Mouse (Mus musculus) neural tube, embryonic 15.5 days (tissue): Measurements from ENCODE around the gene Cbx2. TPM values are rescaled to one million over a fixed set of nuclear protein-coding genes. Genes with fewer than 3 reads are reported as not detected.

ENCODE experiments used
- ATAC-seq: fragments of 200-750 bp; cut with Nextera tagmentation; 2 replicates; pipeline ENCODE4 v1.8.0; 2017; ENCODE audit warnings: mild to moderate bottlenecking, moderate TSS enrichment, moderate library complexity; ENCODE audit not compliant: low FRiP score
- H3K27ac ChIP-seq: fragments of 300-500 bp; sonication (generic); replicated peaks from 2 replicates; pipeline ENCODE4 v1.5.1; 2015; ENCODE audit warnings: mild to moderate bottlenecking, inconsistent platforms
- H3K27me3 ChIP-seq: fragments of 300-500 bp; sonication (generic); replicated peaks from 2 replicates; pipeline ENCODE4 v1.6.1; 2015; ENCODE audit warnings: inconsistent platforms
- H3K36me3 ChIP-seq: fragments of 300-500 bp; sonication (generic); 2 replicates; pipeline ENCODE4 v1.6.1; 2015; ENCODE audit warnings: inconsistent platforms
- H3K4me1 ChIP-seq: fragments of 300-500 bp; sonication (generic); 2 replicates; pipeline ENCODE4 v1.6.1; 2015; ENCODE audit warnings: inconsistent platforms
- H3K4me2 ChIP-seq: fragments of 300-500 bp; sonication (generic); 2 replicates; pipeline ENCODE4 v1.6.1; 2015; ENCODE audit warnings: inconsistent platforms, mild to moderate bottlenecking, moderate library complexity
- H3K4me3 ChIP-seq: fragments of 300-500 bp; sonication (generic); replicated peaks from 2 replicates; pipeline ENCODE4 v1.5.1; 2015; ENCODE audit warnings: mild to moderate bottlenecking, inconsistent platforms
- H3K9ac ChIP-seq: fragments of 300-500 bp; sonication (generic); replicated peaks from 2 replicates; pipeline ENCODE4 v1.6.1; 2015; ENCODE audit warnings: mild to moderate bottlenecking, inconsistent platforms
- H3K9me3 ChIP-seq: fragments of 300-500 bp; sonication (generic); replicated peaks from 2 replicates; pipeline ENCODE4 v1.6.1; 2016; ENCODE audit warnings: inconsistent platforms
- WGBS: fragments of 180-500 bp; shearing (Covaris S2); methylation state at CpG from one replicate; pipeline ENCODE4 v1.1.7; 2015; ENCODE audit warnings: mixed read lengths; 5-methylcytosine and 5-hydroxymethylcytosine counted together
- polyA plus RNA-seq: library from polyadenylated mRNA; unstranded; fragments of >200 nt; fragmentation: Nextera tagmentation; extraction: Ambion mirVana; gene quantifications from 2 replicates; pipeline ENCODE4 v1.2.1, GENCODE M21; 2015

The Cbx2 gene
- polyA plus RNA-seq = 8.3 and 13.3 TPM in 2 replicates

GRCm38 (mm10) chr11:119022895-119023615, at the start of gene Cbx2:
Cbx2 (plus strand) TSS chr11:119022962.
- H3K9me3 ChIP-seq = no peaks in the 10 kb centered on the region
- under 1% methylated on average over 97 of the region's 99 CpGs for WGBS
- peaks cover 12% of the 10 kb centered on the region for H3K27me3 ChIP-seq
- H3K36me3 ChIP-seq = peaks cover 17% of the 10 kb centered on the region
- H3K27ac ChIP-seq = peak within 1 kb of the TSS; percentile 85
- peak within 1 kb of the TSS; percentile 94 for H3K4me3 ChIP-seq
- ATAC-seq = peak; percentile 95
- peak within 1 kb of the TSS; percentile 91 for H3K9ac ChIP-seq
- H3K4me1 ChIP-seq = peaks cover 44% of the 10 kb centered on the region
- peak within 1 kb of the TSS; percentile 93 for H3K4me2 ChIP-seq

- no peak overlapping the region for H3K4me2 ChIP-seq
- ATAC-seq = no peak
- no peak overlapping the region for H3K9ac ChIP-seq
- H3K27me3 ChIP-seq = no peaks in the 10 kb centered on the region
- H3K9me3 ChIP-seq = no peaks in the 10 kb centered on the region
- no peaks in the 10 kb centered on the region for H3K36me3 ChIP-seq
- no peak overlapping the region for H3K27ac ChIP-seq
- H3K4me3 ChIP-seq = no peak overlapping the region
- 73% methylated on average over 7 of the region's 7 CpGs for WGBS
- peaks cover 23% of the 10 kb centered on the region for H3K4me1 ChIP-seq
Measured at GRCm38 (mm10) chr11:118974340-118974739, 48.4 kb upstream of the Cbx2 start.

- Histone ChIP-seq H3K4me1 (peaks cover 23% of the 10 kb centered on the region), H3K9ac (0 out of 2 replicates have a peak overlapping the region, but pooled peaks have one; percentile 14), H3K27ac (no peak overlapping the region; the same call in 1 of the 2 replicates), H3K4me3 (0 out of 2 replicates have a peak overlapping the region, but pooled peaks have one; percentile 9), H3K27me3 (no peaks in the 10 kb centered on the region), H3K4me2 (peak overlapping the region; percentile 46), H3K9me3 (no peaks in the 10 kb centered on the region), H3K36me3 (no peaks in the 10 kb centered on the region)
- WGBS = 2% methylated on average over 10 of the region's 10 CpGs
- ATAC-seq = no peak
Measured at GRCm38 (mm10) chr11:118975427-118975826, 47.3 kb upstream of the Cbx2 start.

- no peak for ATAC-seq
- H3K36me3 ChIP-seq = no peaks in the 10 kb centered on the region
- 15% methylated on average over 12 of the region's 12 CpGs for WGBS
- no peaks in the 10 kb centered on the region for H3K27me3 ChIP-seq
- peaks cover 23% of the 10 kb centered on the region for H3K4me1 ChIP-seq
- no peaks in the 10 kb centered on the region for H3K9me3 ChIP-seq
- H3K4me3 ChIP-seq = 0 out of 2 replicates have a peak overlapping the region, but pooled peaks have one; percentile 9
- H3K9ac ChIP-seq = 0 out of 2 replicates have a peak overlapping the region, but pooled peaks have one; percentile 14
- H3K4me2 ChIP-seq = peak overlapping the region; percentile 46
- no peak overlapping the region; the same call in 1 of the 2 replicates for H3K27ac ChIP-seq
Measured at GRCm38 (mm10) chr11:118975917-118976316, 46.8 kb upstream of the Cbx2 start.

GRCm38 (mm10) chr11:118980388-118980787, 42.4 kb upstream of the Cbx2 start:
- 74% methylated on average over 2 of the region's 2 CpGs for WGBS
- H3K4me2 ChIP-seq = no peak overlapping the region
- no peak for ATAC-seq

GRCm38 (mm10) chr11:118981012-118981776, 41.6 kb upstream of the Cbx2 start:
- Histone ChIP-seq H3K27me3 (no peaks in the 10 kb centered on the region), H3K9ac (no peak overlapping the region), H3K4me1 (peaks cover 12% of the 10 kb centered on the region; the same call in 1 of the 2 replicates), H3K4me3 (no peak overlapping the region), H3K9me3 (no peaks in the 10 kb centered on the region), H3K36me3 (no peaks in the 10 kb centered on the region), H3K4me2 (no peak overlapping the region), H3K27ac (no peak overlapping the region)
- ATAC-seq = no peak
- 68% methylated on average over 18 of the region's 18 CpGs for WGBS

More at GRCm38 (mm10) chr11:118980388-118980787, 42.4 kb upstream of the Cbx2 start:
- Histone ChIP-seq H3K4me1 (peaks cover 19% of the 10 kb centered on the region), H3K27me3 (no peaks in the 10 kb centered on the region), H3K9ac (no peak overlapping the region), H3K9me3 (no peaks in the 10 kb centered on the region), H3K36me3 (no peaks in the 10 kb centered on the region), H3K4me3 (no peak overlapping the region), H3K27ac (no peak overlapping the region)

GRCm38 (mm10) chr11:118982593-118983113, 40.1 kb upstream of the Cbx2 start:
- Histone ChIP-seq H3K9ac (no peak overlapping the region), H3K27ac (no peak overlapping the region), H3K4me2 (no peak overlapping the region), H3K4me3 (no peak overlapping the region), H3K27me3 (no peaks in the 10 kb centered on the region), H3K4me1 (peaks cover 12% of the 10 kb centered on the region; the same call in 1 of the 2 replicates), H3K9me3 (no peaks in the 10 kb centered on the region), H3K36me3 (no peaks in the 10 kb centered on the region)
- WGBS = 53% methylated on average over 12 of the region's 12 CpGs
- no peak for ATAC-seq

- no peaks in the 10 kb centered on the region for H3K36me3 ChIP-seq
- no peaks in the 10 kb centered on the region for H3K27me3 ChIP-seq
- H3K4me2 ChIP-seq = no peak overlapping the region
- no peak overlapping the region for H3K27ac ChIP-seq
- peaks cover 12% of the 10 kb centered on the region; the same call in 1 of the 2 replicates for H3K4me1 ChIP-seq
- 54% methylated on average over 5 of the region's 5 CpGs for WGBS
- H3K9ac ChIP-seq = no peak overlapping the region
- no peak for ATAC-seq
- no peaks in the 10 kb centered on the region for H3K9me3 ChIP-seq
- no peak overlapping the region for H3K4me3 ChIP-seq
Measured at GRCm38 (mm10) chr11:118985571-118985970, 37.2 kb upstream of the Cbx2 start.

GRCm38 (mm10) chr11:118987999-118988398, 34.8 kb upstream of the Cbx2 start, which contains the start of gene Enpp7:
Enpp7 (plus strand) TSS chr11:118988188.
- Histone ChIP-seq H3K4me2 (no peak within 1 kb of the TSS), H3K36me3 (no peaks in the 10 kb centered on the region), H3K27ac (no peak within 1 kb of the TSS), H3K27me3 (no peaks in the 10 kb centered on the region), H3K9me3 (no peaks in the 10 kb centered on the region), H3K9ac (no peak within 1 kb of the TSS), H3K4me3 (no peak within 1 kb of the TSS), H3K4me1 (peaks cover 9% of the 10 kb centered on the region; the same call in 1 of the 2 replicates)
- WGBS = 94% methylated on average over 10 of the region's 10 CpGs
- ATAC-seq = no peak

- no peaks in the 10 kb centered on the region for H3K27me3 ChIP-seq
- WGBS = 72% methylated on average over 3 of the region's 3 CpGs
- ATAC-seq = no peak
- H3K36me3 ChIP-seq = no peaks in the 10 kb centered on the region
- H3K9ac ChIP-seq = no peak overlapping the region
- H3K4me2 ChIP-seq = no peak overlapping the region
- no peak overlapping the region for H3K4me3 ChIP-seq
- H3K4me1 ChIP-seq = no peaks in the 10 kb centered on the region
- H3K9me3 ChIP-seq = no peaks in the 10 kb centered on the region
- H3K27ac ChIP-seq = no peak overlapping the region
Measured at GRCm38 (mm10) chr11:118992781-118993180, 30.0 kb upstream of the Cbx2 start.

GRCm38 (mm10) chr11:118995448-118995847, 27.3 kb upstream of the Cbx2 start:
- Histone ChIP-seq H3K9me3 (no peaks in the 10 kb centered on the region), H3K4me3 (no peak overlapping the region), H3K4me1 (peaks cover 21% of the 10 kb centered on the region), H3K27me3 (no peaks in the 10 kb centered on the region), H3K27ac (no peak overlapping the region), H3K4me2 (no peak overlapping the region), H3K36me3 (no peaks in the 10 kb centered on the region), H3K9ac (no peak overlapping the region)
- ATAC-seq = no peak
- WGBS = 26% methylated on average over 4 of the region's 4 CpGs
